Mouse (Mus musculus) liver, adult 2 months (tissue): ENCODE results near the gene Cdan1.

Experiments
- CTCF ChIP-seq: fragments of 200-500 bp; IDR thresholded peaks from 2 replicates; pipeline ENCODE4 v1.5.1; 2011; ENCODE audit warnings: low read depth, low read length, control low read depth
- POLR2A ChIP-seq: fragments of 200-500 bp; IDR thresholded peaks from 2 replicates; pipeline ENCODE4 v1.6.1; 2011; ENCODE audit warnings: low read length, control low read depth; ENCODE audit not compliant: insufficient read depth; ENCODE audit errors: extremely low read depth

DNA sequence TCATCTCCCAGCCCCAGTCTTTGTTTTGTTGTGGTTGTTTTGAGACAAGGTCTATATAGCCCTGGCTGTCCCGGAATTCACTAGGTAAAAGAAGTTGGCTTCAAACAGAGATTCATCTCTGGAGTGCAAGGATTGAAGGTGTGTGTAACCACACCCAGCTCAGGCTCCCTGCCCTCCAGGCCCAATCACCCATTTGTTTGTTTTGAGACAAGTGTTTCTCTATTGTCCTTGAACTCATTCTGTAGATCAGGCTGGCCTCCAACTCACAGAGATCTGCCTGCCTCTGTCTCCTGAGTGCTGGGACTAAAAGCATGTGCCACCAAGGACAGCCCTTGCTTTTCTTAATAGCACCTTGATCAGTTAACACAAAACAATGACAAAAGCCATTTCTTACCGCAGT, 101.9 kb downstream of the Cdan1 start:
- TF ChIP-seq CTCF (no peak), POLR2A (no peak)
